Mouse (Mus musculus): ENCODE measurements around the gene Tomm6.

GRCm38 (mm10) chr17:47707961-47708360 lies 19.8 kb upstream of the Tomm6 start:
- no peak for TF ChIP-seq MAFK (IDR thresholded peaks at IDR 0.05; ENCODE audit: insufficient read depth, low read depth, low read length)
- no peak for TF ChIP-seq ZNF384 (IDR thresholded peaks at IDR 0.05; ENCODE audit: low read depth, low read length)
- no peak for TF ChIP-seq HCFC1 (IDR thresholded peaks at IDR 0.05; ENCODE audit: borderline replicate concordance, insufficient read depth, low read length)
- TF ChIP-seq CHD2 (IDR thresholded peaks at IDR 0.05; ENCODE audit: low read depth, low read length), result no peak
- no peak for TF ChIP-seq ZC3H11A (IDR thresholded peaks at IDR 0.05; ENCODE audit: borderline replicate concordance, low read depth, low read length)
